Mouse (Mus musculus): ENCODE data around the gene Olfr1277.

Olfr1277 gene

GRCm38 (mm10) chr2:111274006-111274405, at the start of gene Olfr1277:
Gene Olfr1277 (minus strand): TSS chr2:111274106.
- DNase-seq (ENCODE audit: inconsistent ontology term), result no peak

DNA sequence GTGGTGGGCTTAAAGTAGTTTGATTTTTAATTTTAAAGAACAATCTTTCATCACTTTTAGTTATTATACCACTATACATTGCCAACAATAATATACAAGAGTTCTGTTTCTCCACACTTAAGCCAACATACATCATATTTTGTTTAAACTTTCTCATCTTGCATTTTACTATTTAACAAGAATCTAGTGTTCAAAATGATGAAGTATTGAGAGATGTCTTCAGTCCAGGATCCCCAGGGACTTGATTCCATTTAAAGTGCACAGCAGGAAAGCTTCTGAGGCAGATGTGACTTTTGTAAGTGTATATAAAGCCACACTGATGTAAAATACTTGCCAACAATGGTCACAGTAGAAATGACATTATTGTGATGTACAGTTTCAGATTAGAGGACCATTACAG, 39.8 kb upstream of the Olfr1277 start, which contains the start of gene Olfr1280:
Gene Olfr1280 (plus strand): TSS at position 301 of the 400 bp plus-strand sequence.
- DNase-seq (ENCODE audit: inconsistent ontology term), result no peak

- no peak for DNase-seq (ENCODE audit: inconsistent ontology term)
Measured at GRCm38 (mm10) chr2:111300374-111300773, 26.5 kb upstream of the Olfr1277 start, which contains the start of gene Olfr1279. Gene Olfr1279 (plus strand): TSS chr2:111300635.

DNA sequence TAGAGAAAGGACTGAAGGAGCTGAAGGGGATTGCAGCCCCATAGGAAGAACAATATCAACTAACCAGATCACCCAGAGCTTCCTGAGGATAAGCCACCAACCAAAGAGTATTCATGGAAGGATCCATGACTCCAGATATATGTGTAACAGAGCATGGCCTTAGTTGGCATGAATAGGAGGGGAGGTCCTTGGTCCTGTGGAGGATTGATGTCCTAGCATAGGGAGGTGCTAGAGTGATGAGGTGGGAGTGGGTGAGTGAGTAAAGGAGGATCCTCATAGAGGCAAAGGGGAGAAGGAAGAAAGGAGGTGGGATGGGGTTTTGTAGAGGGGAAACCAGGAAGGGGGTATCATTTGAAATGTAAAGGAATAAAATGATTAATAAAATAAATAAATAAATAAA, 24.6 kb upstream of the Olfr1277 start:
- DNase-seq (ENCODE audit: inconsistent ontology term), result no peak

DNA sequence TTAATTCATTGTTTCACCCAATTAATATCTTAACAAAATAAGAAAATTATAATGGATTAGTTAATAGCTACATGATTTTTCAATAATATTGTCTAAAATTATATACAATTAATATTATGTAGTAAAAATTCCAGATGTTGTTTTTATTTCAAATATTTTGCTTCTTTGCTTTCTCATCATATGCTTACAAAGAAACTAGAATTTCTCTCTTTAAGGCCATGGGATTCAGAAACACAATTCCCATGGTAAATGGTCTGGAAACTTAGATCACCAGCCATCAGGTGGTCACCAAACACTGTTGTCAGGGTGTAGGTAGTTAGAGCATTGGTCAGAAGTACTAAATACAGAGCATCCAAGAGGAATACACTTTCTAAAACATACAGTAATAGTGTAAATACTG, 15.9 kb upstream of the Olfr1277 start, which contains the start of gene Olfr1278:
Gene Olfr1278 (plus strand): TSS at position 301 of the 400 bp plus-strand sequence.
- DNase-seq (ENCODE audit: inconsistent ontology term), result no peak

DNA sequence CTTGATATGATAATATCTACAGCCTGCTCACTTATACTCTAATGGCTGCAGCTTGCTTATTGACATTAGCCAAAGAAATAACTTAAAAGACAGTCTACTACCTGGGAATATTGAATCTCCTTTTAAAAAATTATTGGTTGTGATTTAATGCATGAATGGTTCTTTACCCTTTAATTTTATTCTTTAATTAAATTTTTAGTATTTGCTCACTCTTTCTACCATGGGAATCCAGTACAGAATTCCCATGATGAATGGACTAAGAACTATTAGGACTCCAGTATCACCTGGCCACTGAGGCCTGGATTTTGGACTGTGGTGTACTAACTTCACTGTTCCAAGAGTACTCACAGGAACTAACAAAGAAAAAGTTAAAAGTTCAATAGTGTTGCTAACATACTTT, 19.7 kb downstream of the Olfr1277 start, which contains the start of gene Olfr1276:
Gene Olfr1276 (plus strand): TSS at position 301 of the 400 bp plus-strand sequence.
- DNase-seq (ENCODE audit: inconsistent ontology term), result no peak

- DNase-seq (ENCODE audit: inconsistent ontology term), result no peak
Measured at GRCm38 (mm10) chr2:111235186-111235585, 38.7 kb downstream of the Olfr1277 start, which contains the start of gene Olfr1275. Gene Olfr1275 (minus strand): TSS chr2:111235286.

- DNase-seq (ENCODE audit: inconsistent ontology term), result no peak
Measured at GRCm38 (mm10) chr2:111229502-111229901, 44.4 kb downstream of the Olfr1277 start, which contains the start of gene 4930430A15Rik. Gene 4930430A15Rik (minus strand): TSS chr2:111229602.
